Mouse (Mus musculus) kidney, postnatal 25 days (tissue): ENCODE results near the gene Pcnx2.

Source experiments
- DNase-seq, 2 experiments: peaks; one replicate each; pipeline ENCODE4 v3.0.0; 2021; ENCODE audit warnings: mixed read lengths in 2 of 2

Gene Pcnx2

DNA sequence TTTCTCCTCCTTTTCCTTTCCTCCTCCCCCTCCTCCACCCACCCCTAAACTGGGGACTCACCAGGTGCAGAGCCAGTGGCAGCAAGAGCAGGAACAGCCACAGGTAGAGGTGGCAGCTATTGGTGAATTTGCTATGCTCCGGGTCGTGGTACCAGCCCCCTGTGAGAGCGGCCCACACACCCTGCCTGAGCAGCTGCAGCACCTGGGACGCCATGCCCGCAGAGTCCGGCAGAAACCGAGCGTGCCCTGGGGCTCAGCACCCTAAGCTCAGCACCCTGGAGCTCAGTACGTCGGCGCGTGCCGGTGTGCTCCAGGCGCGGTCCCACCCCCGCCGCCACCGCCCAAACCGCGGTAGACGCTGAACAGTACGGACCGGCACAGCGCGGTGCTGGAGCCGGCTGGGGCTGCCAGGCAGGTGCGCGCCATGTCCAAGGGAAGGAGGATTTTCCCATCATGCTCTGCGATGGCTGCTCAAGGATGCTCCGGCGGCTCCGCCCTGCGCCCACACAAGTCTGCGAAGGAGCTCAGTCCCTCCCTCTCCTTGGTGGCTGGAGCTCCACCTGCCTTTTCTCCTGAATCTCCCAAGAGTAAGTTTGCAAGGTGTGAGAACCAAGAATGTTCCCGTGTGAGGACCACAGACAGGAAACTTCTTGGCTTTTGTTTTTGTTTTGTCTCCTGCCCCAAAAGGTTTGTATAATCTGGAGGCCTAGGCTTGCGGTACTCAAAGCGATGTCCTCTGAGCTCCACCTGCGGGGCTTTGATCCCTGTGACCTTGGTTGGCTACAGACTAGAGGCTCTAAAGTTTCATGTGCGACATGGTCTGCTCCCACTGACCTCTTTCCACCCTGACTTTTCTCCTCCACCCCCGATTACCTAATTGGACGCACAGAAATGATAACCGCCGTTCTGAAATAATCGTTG lies at the start of gene Pcnx2:
Gene Pcnx2 (minus strand): TSS at position 450 of the 921 bp plus-strand sequence.
- DNase-seq = peak in 1 of 2 experiments; percentile 40

DNA sequence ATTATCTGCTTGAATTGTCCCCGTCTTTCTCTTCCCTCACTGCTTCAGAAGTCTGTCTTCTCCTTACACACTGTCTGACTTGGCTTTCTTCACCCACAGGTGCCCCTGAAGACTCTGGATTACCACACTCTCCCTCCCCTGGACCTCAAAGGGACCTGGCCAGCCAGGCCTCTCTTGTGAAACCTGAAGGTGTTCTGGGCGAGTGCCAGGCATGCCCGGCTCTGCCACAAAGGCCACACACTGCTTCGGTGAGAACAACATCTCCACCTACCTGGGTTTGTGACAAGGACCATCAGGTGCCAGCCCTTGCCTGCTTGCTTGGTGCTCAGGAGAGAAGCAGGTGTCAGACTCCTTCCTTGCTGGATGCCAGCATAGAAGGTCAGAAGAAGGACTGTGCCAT lies 46.4 kb upstream of the Pcnx2 start:
- DNase-seq = no peak

DNA sequence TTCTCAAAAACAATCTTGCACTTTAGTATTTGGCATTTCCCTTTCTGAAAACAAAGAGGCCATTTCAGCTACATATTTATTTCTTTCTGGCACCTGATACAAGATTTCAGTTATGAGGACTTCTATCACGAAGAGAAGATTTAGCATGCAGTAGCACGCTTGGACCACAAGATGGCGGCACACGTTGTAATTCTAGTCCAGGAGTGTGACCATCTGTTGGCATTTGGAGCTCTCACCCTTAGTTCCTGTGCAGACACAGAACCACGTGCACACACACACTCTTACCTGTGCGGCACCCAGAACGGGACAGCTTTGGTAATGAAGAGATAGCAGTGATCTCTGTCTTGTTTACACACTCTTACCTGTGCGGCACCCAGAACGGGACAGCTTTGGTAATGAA lies 37.5 kb upstream of the Pcnx2 start:
- DNase-seq = peak; percentile 68 to 81

DNA sequence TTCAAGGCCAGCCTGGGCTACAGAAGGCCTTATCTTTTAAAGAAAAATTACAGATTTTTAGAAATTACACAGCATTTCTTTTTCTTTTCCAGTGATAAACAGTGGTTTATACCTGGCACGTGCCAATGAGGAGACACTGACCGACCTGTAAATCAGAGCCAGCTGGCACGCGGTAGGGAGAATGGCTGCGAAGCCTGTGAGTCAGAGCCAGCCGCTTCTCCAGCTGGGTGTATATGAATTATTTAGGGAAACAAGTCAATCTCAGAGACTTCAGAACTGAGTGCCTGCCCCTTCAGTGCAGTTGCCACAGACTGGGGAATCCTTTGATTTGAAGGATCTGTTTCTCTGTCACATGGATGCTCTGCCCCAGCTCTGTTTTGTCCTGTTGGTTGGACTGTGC lies 33.7 kb upstream of the Pcnx2 start:
- no peak for DNase-seq

DNA sequence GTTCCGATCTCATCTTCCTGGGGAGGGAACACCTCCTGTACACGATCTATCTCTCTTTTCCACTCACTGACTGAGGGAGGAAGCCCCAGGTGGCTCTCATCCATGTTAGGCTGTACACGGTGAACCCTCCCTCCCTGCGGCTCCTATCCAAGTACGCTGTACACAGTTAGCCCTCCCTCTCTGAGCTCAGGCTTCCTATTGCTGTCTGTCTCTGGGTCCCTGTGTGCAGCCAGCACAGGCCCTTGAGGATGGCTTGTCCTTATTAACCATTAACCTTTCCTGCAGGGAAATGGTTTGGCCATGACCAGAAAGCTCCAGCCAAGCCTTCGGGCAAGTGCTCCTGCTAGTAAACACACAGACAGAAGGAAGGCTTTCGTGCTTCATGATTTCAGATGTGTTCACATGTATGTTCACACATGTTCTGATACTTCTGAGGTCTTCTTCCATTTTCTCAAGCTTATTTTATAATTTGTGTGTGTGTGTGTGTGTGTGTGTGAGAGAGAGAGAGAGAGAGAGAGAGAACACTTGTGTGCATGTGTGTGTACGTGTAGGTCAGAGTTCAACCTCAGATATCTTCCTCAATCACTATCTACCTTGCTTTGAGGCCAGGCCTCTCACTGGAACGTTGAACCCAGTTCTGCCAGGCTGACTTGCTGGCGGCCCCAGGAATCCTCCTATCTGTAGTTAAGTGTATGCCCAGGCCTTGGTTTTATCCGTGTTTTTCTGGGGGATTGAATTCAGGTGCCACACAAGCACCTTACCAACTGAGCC lies 32.3 kb upstream of the Pcnx2 start:
- DNase-seq = peak; percentile 67 to 88

DNA sequence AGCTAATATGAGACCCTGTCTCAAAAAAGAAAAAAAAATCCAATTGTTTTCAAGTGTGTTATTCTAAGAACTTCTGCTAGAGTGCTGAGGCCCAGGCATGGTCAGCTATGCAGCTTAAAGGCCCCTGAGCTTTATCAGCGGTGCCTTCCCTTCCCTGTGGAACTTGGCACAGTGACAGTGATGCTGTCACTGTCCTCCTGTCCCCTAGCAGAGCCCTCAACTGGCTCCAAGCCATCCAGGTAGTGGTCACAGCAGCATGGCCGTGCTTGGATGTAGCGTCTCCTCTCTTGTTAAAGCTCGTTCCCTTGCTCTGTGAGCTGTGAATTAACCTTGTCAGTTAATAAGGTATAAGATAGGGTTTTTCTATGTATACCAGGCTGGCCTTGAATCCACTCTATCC lies 28.5 kb upstream of the Pcnx2 start:
- DNase-seq = no peak

DNA sequence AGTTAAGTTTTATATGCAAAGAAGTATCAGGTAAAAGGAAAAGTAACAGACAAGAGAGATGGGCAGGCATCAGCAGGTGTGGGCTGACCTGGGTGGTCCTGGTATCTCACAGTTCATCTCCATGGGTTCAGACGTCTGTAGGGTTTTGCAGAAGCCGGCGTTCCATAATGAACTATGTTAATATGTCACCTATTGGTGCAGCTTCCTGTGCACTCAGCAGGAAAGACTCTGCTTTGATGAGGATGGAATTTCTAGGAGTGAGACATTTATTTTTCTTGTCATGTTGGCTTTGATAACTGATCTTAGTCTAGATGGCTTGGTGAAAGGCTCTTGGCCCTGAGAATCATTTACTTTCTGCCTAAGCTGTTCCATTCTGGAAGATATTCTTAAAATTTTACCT lies 24.2 kb upstream of the Pcnx2 start:
- DNase-seq = no peak

DNA sequence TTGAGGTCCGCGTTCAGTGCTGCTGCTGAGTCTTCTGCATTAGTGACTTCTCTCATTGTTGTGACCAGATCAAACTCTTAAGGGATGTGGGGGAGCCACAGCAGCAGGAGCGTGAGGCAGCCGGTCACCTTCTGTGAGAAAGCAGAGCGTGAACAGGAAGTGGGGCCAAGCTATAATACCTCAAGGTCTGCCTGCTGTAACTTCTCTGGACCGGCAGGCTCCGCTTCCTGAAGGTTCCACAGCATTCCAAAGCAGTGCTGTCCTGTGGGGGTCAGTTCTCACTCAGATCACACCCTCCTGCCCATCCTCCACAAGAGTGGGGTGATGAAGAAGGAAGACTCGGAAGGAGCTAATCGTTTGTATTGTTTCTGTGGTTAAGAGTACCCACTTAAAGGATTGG lies 22.6 kb upstream of the Pcnx2 start:
- DNase-seq = peak; percentile 36 to 71

DNA sequence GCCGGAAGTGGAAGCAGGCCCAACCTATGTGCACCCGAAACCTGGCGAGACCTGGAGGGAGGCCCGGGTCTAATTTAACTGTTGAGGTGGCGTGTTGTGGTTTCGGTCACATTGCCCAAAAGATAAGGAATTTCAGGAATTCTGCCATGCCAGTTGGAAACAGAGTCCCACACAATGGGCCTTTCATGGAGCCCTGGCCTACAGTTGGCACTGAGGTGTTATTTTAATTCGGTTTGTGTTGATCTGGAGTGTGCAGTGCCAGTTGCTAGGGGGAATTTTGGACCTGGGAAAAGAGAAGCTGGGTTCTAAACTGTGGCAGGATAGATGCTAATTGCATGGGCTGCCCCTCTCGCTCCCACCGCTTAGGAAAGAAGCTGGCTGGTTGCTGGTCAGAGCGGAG lies 22.2 kb upstream of the Pcnx2 start:
- DNase-seq = no peak

DNA sequence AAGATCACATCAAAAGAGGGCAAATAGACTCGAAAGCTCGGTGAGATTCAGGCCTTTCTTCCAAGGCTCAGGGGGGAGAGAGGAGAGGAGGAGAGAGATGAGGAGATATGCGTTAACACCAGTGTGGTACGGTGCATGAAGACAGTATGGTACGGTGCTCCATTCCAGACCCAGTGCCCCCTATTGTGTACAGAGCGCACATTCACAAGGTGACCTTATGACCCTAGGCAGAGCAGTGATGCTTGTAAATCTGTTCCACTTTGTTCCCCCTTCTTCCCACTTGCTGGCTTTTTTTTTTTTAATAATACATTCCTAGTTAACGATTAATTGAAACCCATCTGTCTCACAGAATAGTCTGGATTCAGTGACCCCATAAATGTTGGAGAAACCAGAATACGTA lies 21.4 kb upstream of the Pcnx2 start:
- no peak for DNase-seq

DNA sequence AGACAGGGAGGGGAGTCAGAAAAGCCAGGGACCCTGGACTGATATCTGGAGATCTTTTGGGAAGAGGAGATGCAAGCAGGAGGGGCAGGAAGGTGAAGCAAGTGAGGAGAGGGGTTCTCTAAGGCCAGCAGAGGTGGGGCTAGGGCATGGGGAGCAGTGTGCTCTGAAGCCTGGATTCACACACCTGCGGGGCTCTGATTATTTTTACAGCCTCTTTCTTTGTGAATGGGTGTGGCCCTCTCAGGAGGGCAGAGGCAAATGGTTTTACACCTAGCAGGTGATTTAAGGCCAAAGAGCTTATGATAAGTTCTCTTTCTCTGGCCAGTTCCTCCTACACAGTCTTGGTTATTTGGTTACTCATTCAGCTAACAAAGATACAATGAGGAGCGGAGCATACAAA lies 20.6 kb upstream of the Pcnx2 start:
- no peak for DNase-seq

DNA sequence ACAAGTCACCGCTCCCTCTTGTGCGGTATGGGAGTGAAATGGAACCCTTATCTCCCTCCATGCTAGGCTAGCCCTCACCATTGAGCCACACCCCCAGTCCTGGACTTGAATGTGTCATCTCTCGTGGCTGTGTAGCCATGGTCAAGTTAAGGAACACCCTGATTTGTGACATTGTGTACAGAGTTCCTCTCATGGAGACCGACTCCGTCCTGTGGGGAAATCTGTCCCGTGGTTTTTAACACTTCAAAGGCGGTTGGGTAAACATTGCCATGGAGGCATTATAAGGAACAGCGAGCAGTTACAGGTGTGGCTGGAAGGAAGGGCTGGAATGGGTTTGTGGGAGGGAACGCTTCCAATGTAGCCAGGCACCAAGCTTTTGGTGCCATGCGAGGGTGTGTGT lies 18.9 kb upstream of the Pcnx2 start:
- DNase-seq = no peak

DNA sequence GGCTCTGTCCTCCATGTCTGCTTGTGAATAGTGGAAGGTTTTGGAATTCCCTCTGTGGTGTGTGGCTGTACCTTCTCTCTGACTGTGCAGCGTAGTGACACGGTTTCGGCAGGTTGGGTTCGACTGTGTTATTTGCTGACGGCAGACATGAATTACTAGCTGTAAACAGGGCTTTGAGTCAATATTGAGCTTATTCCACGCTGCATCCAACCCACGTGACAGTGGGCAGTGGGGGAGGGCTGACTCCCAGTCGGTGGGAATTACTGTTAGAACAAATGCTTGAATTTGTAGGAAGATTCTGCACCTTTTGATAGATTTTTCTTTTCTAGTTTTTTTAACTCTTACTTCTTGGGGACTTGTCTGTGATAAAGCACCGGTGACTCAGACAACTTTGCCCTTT lies 16.3 kb upstream of the Pcnx2 start:
- no peak for DNase-seq

DNA sequence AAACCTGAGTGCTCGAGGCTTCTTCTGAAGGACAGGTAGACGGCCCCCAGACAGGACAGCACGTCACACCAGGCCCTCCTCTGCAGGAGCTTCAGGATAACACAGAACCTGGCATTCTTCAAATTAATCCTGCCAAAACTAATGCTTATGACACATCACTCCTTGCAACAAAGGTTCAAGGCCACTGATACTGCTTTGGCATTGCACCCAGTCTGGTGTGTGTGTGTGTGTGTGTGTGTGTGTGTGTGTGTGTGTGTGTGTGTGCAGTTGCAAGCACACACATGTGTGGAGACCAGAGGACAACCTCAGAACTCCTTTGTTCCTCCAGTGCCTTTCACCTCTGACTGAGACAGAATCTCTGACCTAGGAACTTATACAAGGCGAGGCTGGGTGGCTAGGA lies 15.1 kb upstream of the Pcnx2 start:
- DNase-seq = no peak

DNA sequence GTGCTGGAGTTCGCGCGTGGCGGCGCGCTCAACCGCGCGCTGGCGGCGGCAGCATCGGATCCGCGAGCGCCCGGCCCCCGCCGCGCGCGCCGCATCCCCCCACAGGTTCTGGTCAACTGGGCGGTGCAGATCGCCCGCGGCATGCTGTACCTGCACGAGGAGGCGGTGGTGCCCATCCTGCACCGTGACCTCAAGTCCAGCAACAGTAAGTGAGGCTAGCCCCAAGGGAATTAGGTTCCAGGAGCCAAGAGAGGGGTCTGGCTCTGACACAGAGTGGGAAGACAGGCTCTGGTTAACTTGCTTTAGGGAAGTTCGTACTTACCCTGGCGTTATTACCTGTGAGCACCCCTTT lies 13.1 kb upstream of the Pcnx2 start:
- peak in 1 of 2 experiments; percentile 69 for DNase-seq

DNA sequence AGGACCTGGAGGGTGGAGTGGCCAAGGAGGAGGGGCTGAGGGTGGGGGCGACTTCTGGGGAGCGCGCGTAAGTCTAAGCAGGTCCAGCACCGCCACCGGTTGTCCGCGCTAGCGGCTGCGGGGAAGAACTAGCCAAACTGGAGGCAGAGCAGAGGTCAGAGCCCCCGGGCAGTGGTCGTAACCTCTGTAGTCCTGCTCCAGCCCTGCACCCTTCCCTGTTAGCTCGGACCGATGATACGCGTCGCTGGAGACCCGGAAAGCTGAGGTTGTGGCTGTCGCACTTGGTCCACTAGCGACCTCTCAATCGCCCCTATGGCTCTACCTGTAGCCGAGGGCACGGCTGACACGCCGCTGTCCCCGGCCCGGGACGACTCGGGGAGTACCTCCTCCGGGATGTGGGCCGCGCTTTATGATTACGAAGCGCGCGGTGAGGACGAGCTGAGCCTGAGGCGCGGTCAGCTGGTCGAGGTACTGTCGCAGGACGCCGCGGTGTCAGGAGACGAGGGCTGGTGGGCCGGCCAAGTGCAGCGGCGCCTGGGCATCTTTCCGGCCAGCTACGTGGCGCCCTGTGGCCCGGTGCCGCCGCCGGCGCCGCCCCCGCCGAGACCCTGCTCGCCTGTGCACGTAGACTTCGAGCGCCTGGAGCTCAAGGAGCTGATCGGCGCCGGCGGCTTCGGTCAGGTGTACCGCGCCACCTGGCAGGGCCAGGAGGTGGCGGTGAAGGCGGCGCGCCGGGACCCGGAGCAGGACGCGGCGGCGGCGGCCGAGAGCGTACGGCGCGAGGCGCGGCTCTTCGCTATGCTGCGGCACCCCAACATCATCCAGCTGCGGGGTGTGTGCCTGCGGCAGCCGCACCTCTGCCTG lies 12.5 kb upstream of the Pcnx2 start, which contains the start of gene Map3k21:
Gene Map3k21 (plus strand): TSS at position 86 of the 864 bp plus-strand sequence.
- DNase-seq = peak in 1 of 2 experiments; percentile 73

DNA sequence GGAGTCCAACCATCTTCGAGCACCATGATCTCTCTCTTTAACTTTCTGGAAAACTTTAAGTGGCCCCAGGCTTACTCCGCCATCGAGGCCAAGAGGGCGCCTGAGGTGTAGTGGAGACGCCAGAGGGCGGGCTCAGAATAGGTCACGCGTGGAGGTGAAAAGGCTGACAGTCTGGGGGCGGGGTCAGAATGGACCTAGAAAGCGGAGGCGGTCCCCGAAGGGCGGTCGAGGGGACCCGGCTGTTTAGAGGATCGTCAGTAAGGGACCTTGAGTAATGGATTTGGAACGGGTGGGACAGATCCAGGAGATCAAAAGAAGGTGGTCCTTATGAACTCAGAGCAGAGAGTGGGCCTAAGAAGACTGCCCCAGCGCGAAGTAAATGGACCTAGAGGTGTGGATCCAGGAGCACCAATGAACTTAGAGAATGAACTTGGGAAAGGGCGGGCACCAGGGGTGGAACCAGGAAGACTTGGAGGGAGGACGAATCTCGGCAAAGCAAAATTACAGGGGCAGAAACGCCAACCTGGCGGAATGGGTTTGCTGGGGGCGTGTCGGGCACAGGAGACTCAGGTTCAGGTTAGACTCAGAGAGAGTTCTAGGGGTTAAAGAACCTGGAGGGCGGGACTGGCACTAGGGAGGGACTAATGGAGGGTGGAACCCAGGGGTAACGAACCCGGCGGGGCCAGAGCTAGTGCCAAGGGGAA lies 11.7 kb upstream of the Pcnx2 start:
- peak; percentile 90 to 97 for DNase-seq

DNA sequence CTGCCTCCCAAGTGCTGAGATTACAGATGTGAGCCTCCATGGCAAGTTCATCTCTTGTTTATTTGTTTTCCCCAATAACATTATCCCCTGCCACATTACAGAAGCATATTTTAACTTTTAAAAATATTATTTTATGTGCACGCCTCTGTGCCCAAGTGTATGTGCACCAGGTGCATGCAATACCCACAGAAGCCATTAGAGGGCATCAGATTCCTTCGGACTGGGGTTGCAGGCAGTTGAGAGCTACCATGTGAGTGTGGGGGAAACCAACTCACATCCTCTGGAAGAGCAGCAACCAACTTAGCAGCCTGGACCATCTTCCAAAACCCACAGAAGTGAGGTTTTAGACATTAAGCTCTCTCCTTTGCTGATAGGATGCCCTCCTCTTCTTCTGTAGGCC lies 9.2 kb upstream of the Pcnx2 start:
- peak in 1 of 2 experiments; percentile 26 for DNase-seq

DNA sequence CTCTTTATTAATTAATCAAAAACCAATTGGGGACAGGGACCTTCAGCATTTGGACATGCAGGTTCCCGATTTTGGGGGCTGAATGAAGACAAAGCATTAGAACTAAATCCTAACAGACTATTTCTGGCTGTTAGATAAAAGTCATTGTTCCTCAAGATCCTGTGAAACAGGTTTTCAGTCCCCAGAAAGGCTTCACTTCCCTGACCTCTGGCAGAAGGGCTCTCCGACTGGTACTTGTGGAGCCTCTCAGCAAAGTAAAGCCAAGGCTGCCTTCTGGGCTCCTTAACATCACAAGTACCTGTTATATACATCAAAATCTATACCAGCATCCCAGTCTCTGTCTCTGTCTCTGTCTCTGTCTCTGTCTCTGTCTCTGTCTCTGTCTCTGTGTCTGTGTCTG lies 7.2 kb upstream of the Pcnx2 start:
- no peak for DNase-seq

DNA sequence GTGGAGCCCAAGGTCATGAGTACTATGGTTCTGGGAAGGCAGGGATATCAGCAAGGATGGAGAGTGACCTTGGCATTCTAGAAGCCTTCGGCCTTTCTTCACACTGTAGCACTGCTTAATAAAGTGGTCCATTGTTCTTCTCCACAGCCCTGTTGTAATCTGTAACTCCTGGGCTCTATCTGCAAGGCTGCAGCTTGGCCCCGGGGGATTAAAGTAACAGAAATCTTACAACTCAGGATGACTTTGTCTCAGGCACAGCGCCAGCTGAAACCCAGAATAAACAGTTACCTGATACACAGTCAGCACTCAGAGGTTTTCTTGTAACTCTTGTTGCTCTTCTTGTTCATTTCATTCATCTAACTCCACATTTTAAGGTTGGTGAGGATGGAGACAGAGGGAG lies 4.4 kb upstream of the Pcnx2 start:
- DNase-seq = peak in 1 of 2 experiments; percentile 21

DNA sequence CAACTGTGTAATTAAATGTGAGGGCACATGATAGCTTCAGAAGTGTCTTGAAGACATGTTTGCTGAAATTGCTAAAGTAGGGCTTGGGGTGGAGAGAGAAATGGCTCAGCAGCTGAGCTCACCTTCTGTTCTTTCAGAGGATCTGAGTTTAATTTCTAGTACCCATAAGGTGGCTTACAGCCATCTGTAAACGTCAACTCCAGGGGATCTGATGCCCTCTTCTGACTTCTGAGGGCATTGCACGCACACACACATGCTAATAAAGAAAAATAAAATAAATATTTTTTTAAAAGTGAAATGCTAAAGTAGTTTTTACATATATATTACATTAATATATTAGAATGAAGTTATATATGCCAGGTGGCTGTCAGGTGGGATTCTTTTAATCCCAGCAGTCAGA lies 3.0 kb upstream of the Pcnx2 start:
- no peak for DNase-seq

DNA sequence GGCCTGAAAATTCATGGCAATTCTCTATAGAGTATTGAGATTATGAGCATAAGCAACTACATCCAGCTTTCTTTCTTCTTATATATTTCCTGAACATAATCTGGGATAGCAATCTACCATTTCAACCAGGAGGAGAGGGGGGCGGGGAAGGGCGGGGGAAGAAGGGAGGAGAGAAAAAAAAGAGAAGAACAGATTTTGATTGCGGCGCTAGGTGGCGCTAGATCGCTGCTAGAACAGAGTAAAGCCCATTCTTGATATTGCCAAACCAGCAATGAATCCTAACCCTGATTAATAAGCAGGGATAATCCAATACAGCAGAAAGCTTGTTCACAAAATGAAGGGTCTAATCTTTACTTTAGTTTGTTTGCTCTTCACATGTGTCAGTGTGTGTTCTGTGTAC lies 782 bp upstream of the Pcnx2 start:
- DNase-seq = peak; percentile 57 to 73
